In the genomic region with DNA sequence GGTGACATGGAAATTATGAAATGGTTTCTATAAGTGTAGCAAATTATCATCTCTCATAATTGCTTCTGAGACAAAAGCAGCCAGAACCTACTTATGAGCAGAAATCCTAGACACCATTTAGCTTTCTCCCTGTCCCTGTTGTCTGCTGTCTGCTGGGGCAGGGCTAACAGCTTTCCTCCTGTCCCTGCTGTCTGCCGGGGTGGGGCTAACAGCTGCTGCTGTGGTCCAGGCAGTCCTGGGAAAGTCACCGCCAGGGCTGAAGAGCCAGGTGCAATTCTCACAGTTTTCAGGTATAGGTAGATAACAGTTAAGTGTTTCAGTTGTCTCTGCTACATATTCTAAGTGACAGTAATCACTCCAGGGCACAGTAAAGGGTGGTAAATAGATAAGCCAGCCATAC, we compare ENCODE assay signal across 26 mouse cellular contexts. TPM values are rescaled to one million over a fixed set of nuclear protein-coding genes. Genes with fewer than 3 reads are reported as not detected.
A peak's percentile ranks its signal among the peaks of the same experiment; 100 is the strongest.
DNase-seq lines count a peak whose midpoint lies in the region; TF ChIP-seq lines count a peak whose summit lies in the region.
"Had no signal": no experiment of that assay in that cellular context is flagged by ENCODE, and none has a peak within 500 bp of the region (broad histone marks: within the 10 kb centered on the region; RNA-seq: fewer than 3 reads in every experiment).

No protein-coding gene starts in this region.

- no peak overlapping the region for H3K4me3 ChIP-seq in myocyte

- no peaks in the 10 kb centered on the region for H3K79me2 ChIP-seq in myocyte (ENCODE audit: control insufficient read depth, insufficient read depth)

- TF ChIP-seq POLR2A in myocyte (IDR thresholded peaks at IDR 0.05; ENCODE audit: insufficient read length, low read depth), result no peak

- DNase-seq in heart, adult 11 months, result peak; percentile 63
- DNase-seq in heart, postnatal 36 days, result no peak
- DNase-seq in adrenal gland, adult (ENCODE audit: inconsistent age in 2 of 2, low spot score in 1 of 2), result no peak
- DNase-seq: adrenal gland, adult 2 months; adrenal gland, adult 8-10 months; adrenal gland, postnatal 10 days; adrenal gland, postnatal 14 days; adrenal gland, postnatal 25 days; adrenal gland, postnatal 36 days; B cell, adult 2 months; cerebellum, adult 11 months; cerebellum, adult 11-12 months; cerebellum, adult 18-20 months; cerebellum, adult 2 months had no signal

- H3ac ChIP-seq in myocyte (ENCODE audit: control insufficient read depth, insufficient read length), result no peak overlapping the region

- H3K4me2 ChIP-seq in myocyte (ENCODE audit: low read depth), result no peak overlapping the region

- no peaks in the 10 kb centered on the region for H3K36me3 ChIP-seq in myocyte (ENCODE audit: control insufficient read depth, insufficient read depth)
- H3K36me3 ChIP-seq: G1E had no signal

- intact Hi-C loops in heart, postnatal 36 days (cut with DNase I), result no loop called here

- H3K27me3 ChIP-seq in myocyte (ENCODE audit: control insufficient read depth, insufficient read depth, insufficient read length), result no peaks in the 10 kb centered on the region
- H3K27me3 ChIP-seq: CH12.LX had no signal

TF ChIP-seq in myocyte, 11 proteins besides CTCF, POLR2A, EP300 and RAD21:
- no peak for TF ChIP-seq REST (IDR thresholded peaks at IDR 0.05; ENCODE audit: insufficient read depth, insufficient read length)
- peak in 2 of 3 experiments; percentile 15 to 17 for TF ChIP-seq MYOD1 (IDR thresholded peaks at IDR 0.05; ENCODE audit: control insufficient read depth in 1 of 3, insufficient read length in 2 of 3, low read depth in 2 of 3)
- peak in 1 of 3 experiments; percentile 60 for TF ChIP-seq MYOG (IDR thresholded peaks at IDR 0.05; ENCODE audit: control insufficient read depth in 1 of 3, insufficient read depth in 1 of 3, insufficient read length in 2 of 3, low read depth in 2 of 3)
- TF ChIP-seq CEBPB (IDR thresholded peaks at IDR 0.05; ENCODE audit: insufficient read depth, poor library complexity, severe bottlenecking), result no peak
- TF ChIP-seq SRF (IDR thresholded peaks at IDR 0.05; ENCODE audit: control insufficient read depth, insufficient read length, low read depth), result no peak

RNA-seq across cellular contexts. Expression of a gene that starts 4.3 kb away (rescaled TPM):
- total RNA-seq in heart, postnatal 36 days (2021), result not detected
- polyA plus RNA-seq in myocyte (2012; fragmentation: generic; extraction: Trizol), result not detected
- total RNA-seq: adrenal gland, adult 18-20 months; adrenal gland, adult 2 months; adrenal gland, adult 8-10 months; adrenal gland, postnatal 10 days; adrenal gland, postnatal 14 days; adrenal gland, postnatal 25 days; adrenal gland, postnatal 36 days; adrenal gland, postnatal 4 days; CH12.LX; ES-E14; G1E; MEL had no signal
- polyA plus RNA-seq: activated CD4-positive, CD25-positive, alpha-beta regulatory T cell, adult 4 months; adrenal gland, adult 2 months; brain, embryonic 14.5 days; C2C12; CD4-positive, CD25-positive, alpha-beta regulatory T cell, adult 4 months; cerebellum, adult 2 months; G1E; Patski had no signal
